Mouse (Mus musculus) heart, adult 2 months (tissue): ENCODE data around the gene Aen. TPM values are rescaled to one million over a fixed set of nuclear protein-coding genes. Genes with fewer than 3 reads are reported as not detected.

Source experiments
- DNase-seq, 2 experiments: peaks; one replicate each; pipeline ENCODE4 v3.0.0; 2021
- H3K27ac ChIP-seq: fragments of 200-600 bp; 2 replicates; pipeline ENCODE4 v1.8.1; 2022
- H3K27me3 ChIP-seq: fragments of 200-500 bp; 2 replicates; pipeline ENCODE4 v1.6.1; 2012; ENCODE audit warnings: mild to moderate bottlenecking, low read length, inconsistent platforms, mixed read lengths; ENCODE audit not compliant: control insufficient read depth, insufficient read depth
- H3K36me3 ChIP-seq: fragments of 200-500 bp; 2 replicates; pipeline ENCODE4 v1.6.1; 2012; ENCODE audit warnings: low read length, inconsistent platforms; ENCODE audit not compliant: control insufficient read depth, insufficient read depth
- H3K4me1 ChIP-seq: fragments of 200-500 bp; 2 replicates; pipeline ENCODE4 v1.6.1; 2011; ENCODE audit warnings: low read length; ENCODE audit not compliant: control insufficient read depth, insufficient read depth
- H3K4me3 ChIP-seq: fragments of 200-600 bp; 2 replicates; pipeline ENCODE4 v1.8.1; 2022
- H3K79me2 ChIP-seq: fragments of 200-500 bp; replicated peaks from 2 replicates; pipeline ENCODE4 v1.6.1; 2012; ENCODE audit warnings: mild to moderate bottlenecking, inconsistent platforms, low read length, moderate library complexity, mixed read lengths; ENCODE audit not compliant: control insufficient read depth, insufficient read depth
- H3K9ac ChIP-seq: fragments of 200-500 bp; 2 replicates; pipeline ENCODE4 v1.6.1; 2012; ENCODE audit warnings: low read depth, mild to moderate bottlenecking, control low read depth, inconsistent platforms, low read length, mixed read lengths
- CTCF ChIP-seq: fragments of 200-600 bp; IDR thresholded peaks from 2 replicates; pipeline ENCODE4 v1.8.1; 2022; ENCODE audit warnings: antibody characterized with exemption, mild to moderate bottlenecking, moderate library complexity
- EP300 ChIP-seq: fragments of 200-500 bp; IDR thresholded peaks from 2 replicates; pipeline ENCODE4 v1.6.1; 2011; ENCODE audit warnings: low read depth, low read length, control low read depth; ENCODE audit not compliant: insufficient read depth
- POLR2A ChIP-seq: fragments of 200-500 bp; IDR thresholded peaks from 2 replicates; pipeline ENCODE4 v1.6.1; 2011; ENCODE audit warnings: mild to moderate bottlenecking, low read depth, low read length, control low read depth; ENCODE audit not compliant: insufficient read depth
- whole genome bisulfite sequencing: fragments of 180-500 bp; shearing (Covaris S2); methylation state at CpG from one replicate; pipeline ENCODE4 v1.1.7; 2018; 5-methylcytosine and 5-hydroxymethylcytosine counted together
- intact Hi-C: fragments of 180-260 bp; cut with DNase I; formaldehyde crosslinking; loops from one replicate; pipeline ENCODE4 v1.15.1; 2025
- polyA plus RNA-seq: library from polyadenylated mRNA; depleted of rRNA; stranded (reverse); fragments of >200 nt; gene quantifications from 2 replicates; pipeline ENCODE4 v1.2.3, GENCODE M21; 2012
- total RNA-seq, 2 experiments: library from RNA; stranded (reverse); gene quantifications; 2 replicates each; pipeline ENCODE4 v1.2.3; 2021

Aen gene
- total and polyA plus RNA-seq, 3 experiments: 23.5 to 39.0 (median 33.9) TPM

DNA sequence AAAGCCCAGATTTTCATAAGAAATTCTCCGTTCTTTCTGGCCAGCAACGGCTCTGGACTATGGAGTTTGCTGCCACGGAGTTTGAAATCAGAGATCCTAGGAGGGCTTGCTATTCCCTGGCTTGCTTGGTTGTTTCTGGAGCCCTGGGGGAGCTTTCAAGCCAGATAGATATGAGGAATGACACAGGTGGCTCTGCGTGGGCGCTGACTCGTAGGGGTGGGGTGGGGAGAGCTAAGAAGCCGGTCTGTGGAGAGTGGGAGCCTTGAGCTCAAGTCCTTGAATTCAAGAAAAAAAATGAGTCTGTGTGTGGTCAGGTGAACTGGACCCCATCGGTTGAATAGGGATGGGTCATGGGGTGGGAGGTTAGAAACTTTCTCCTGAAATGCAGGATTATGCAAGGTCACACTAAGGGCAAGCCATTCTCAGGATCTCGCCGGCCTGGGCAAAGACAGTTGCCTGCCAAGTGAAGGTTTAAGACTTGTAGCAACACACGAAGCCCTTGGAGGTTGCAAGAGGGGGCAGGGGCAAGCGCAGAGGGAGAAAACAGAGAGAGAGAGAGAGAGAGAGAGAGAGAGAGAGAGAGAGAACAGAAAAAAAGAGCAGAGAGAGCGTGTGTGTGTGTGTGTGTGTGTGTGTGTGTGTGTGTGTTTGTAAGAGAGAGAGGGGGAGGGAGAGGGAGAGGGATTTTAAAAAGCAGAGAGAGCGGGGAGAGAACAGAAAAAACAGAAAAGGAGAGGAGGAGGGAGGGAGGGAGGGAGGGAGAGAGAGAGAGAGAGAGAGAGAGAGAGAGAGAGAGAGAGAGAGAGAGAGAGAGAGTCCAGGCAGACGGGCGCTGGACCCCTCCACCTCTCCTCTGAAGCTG is 13.8 kb upstream of the Aen start:
- TF ChIP-seq CTCF: no peak
- TF ChIP-seq EP300: no peak
- no peak for TF ChIP-seq POLR2A
- intact Hi-C loops: no loop called here
- WGBS: 25% methylated on average over 16 of the region's 16 CpGs
- no peak for DNase-seq
- Histone ChIP-seq H3K79me2 (no peaks in the 10 kb centered on the region), H3K4me1 (no peaks in the 10 kb centered on the region), H3K27ac (no peak overlapping the region), H3K27me3 (peaks cover 17% of the 10 kb centered on the region), H3K36me3 (no peaks in the 10 kb centered on the region), H3K4me3 (no peak overlapping the region), H3K9ac (no peak overlapping the region)

- DNase-seq: no peak
- Histone ChIP-seq H3K4me1 (no peaks in the 10 kb centered on the region), H3K9ac (no peak overlapping the region), H3K36me3 (no peaks in the 10 kb centered on the region), H3K27ac (no peak overlapping the region), H3K79me2 (no peaks in the 10 kb centered on the region), H3K27me3 (peaks cover 17% of the 10 kb centered on the region), H3K4me3 (no peak overlapping the region)
- intact Hi-C loops: no loop called here
- TF ChIP-seq EP300: no peak
- no peak for TF ChIP-seq CTCF
- TF ChIP-seq POLR2A: no peak
- WGBS: 5% methylated on average over 23 of the region's 23 CpGs
These were observed 13.2 kb upstream of the Aen start for GRCm38 (mm10) chr7:78882469-78882837.

- WGBS: 5% methylated on average over 34 of the region's 34 CpGs
- intact Hi-C loops: no loop called here
- TF ChIP-seq CTCF (no peak), EP300 (no peak), POLR2A (no peak)
- H3K9ac ChIP-seq: no peak overlapping the region
- no peaks in the 10 kb centered on the region for H3K79me2 ChIP-seq
- H3K27ac ChIP-seq: no peak overlapping the region
- no peaks in the 10 kb centered on the region for H3K4me1 ChIP-seq
- no peak for DNase-seq
- no peaks in the 10 kb centered on the region for H3K36me3 ChIP-seq
- H3K4me3 ChIP-seq: no peak overlapping the region
- peaks cover 17% of the 10 kb centered on the region for H3K27me3 ChIP-seq
These were observed 12.5 kb upstream of the Aen start for GRCm38 (mm10) chr7:78883016-78883725.

- TF ChIP-seq POLR2A (no peak), EP300 (no peak), CTCF (no peak)
- no peak overlapping the region for H3K27ac ChIP-seq
- H3K79me2 ChIP-seq: no peaks in the 10 kb centered on the region
- peaks cover 17% of the 10 kb centered on the region for H3K27me3 ChIP-seq
- no peaks in the 10 kb centered on the region for H3K4me1 ChIP-seq
- H3K9ac ChIP-seq: no peak overlapping the region
- H3K4me3 ChIP-seq: no peak overlapping the region
- DNase-seq: no peak
- intact Hi-C loops: no loop called here
- H3K36me3 ChIP-seq: no peaks in the 10 kb centered on the region
- WGBS: 23% methylated on average over 8 of the region's 8 CpGs
These were observed 12.0 kb upstream of the Aen start for GRCm38 (mm10) chr7:78883726-78884060.

GRCm38 (mm10) chr7:78884139-78884538 is 11.5 kb upstream of the Aen start:
- no peak overlapping the region for H3K4me3 ChIP-seq
- no peak overlapping the region for H3K27ac ChIP-seq
- WGBS: 11% methylated on average over 6 of the region's 6 CpGs
- TF ChIP-seq CTCF: no peak
- no peak for TF ChIP-seq EP300
- TF ChIP-seq POLR2A: no peak
- H3K79me2 ChIP-seq: no peaks in the 10 kb centered on the region
- H3K27me3 ChIP-seq: peaks cover 17% of the 10 kb centered on the region
- DNase-seq: no peak
- intact Hi-C loops: no loop called here
- H3K4me1 ChIP-seq: no peaks in the 10 kb centered on the region
- H3K9ac ChIP-seq: no peak overlapping the region
- no peaks in the 10 kb centered on the region for H3K36me3 ChIP-seq

GRCm38 (mm10) chr7:78885404-78885803 is 10.2 kb upstream of the Aen start:
- Histone ChIP-seq H3K4me1 (no peaks in the 10 kb centered on the region), H3K9ac (no peak overlapping the region), H3K27me3 (peaks cover 17% of the 10 kb centered on the region), H3K36me3 (no peaks in the 10 kb centered on the region), H3K79me2 (no peaks in the 10 kb centered on the region), H3K27ac (no peak overlapping the region), H3K4me3 (no peak overlapping the region)
- intact Hi-C loops: no loop called here
- no peak for DNase-seq
- no peak for TF ChIP-seq CTCF
- no peak for TF ChIP-seq POLR2A
- no peak for TF ChIP-seq EP300
- WGBS: 78% methylated on average over 5 of the region's 5 CpGs
